28 mouse cellular contexts compared by ENCODE assay signal in genomic region chr5:5683292-5683691, GRCm38 (mm10). TPM values are rescaled to one million over a fixed set of nuclear protein-coding genes. Genes with fewer than 3 reads are reported as not detected.
"Had no signal": no experiment of that assay in that cellular context is flagged by ENCODE, and none has a peak within 500 bp of the region (broad histone marks: within the 10 kb centered on the region; RNA-seq: fewer than 3 reads in every experiment).

No protein-coding gene starts in this region.

- H3K36me3 ChIP-seq: forebrain, embryonic 12.5 days; forebrain, embryonic 15.5 days had no signal

- H3K27ac ChIP-seq: embryonic facial prominence, embryonic 10.5 days; embryonic facial prominence, embryonic 12.5 days; embryonic facial prominence, embryonic 13.5 days; embryonic facial prominence, embryonic 15.5 days; forebrain, embryonic 10.5 days; forebrain, embryonic 12.5 days; forebrain, embryonic 13.5 days; forebrain, embryonic 15.5 days; gastrocnemius, adult 2 months had no signal

- H3K4me3 ChIP-seq: embryonic facial prominence, embryonic 10.5 days; embryonic facial prominence, embryonic 12.5 days; embryonic facial prominence, embryonic 13.5 days; embryonic facial prominence, embryonic 15.5 days; erythroblast, embryonic 14.5 days; forebrain, embryonic 10.5 days; forebrain, embryonic 12.5 days; forebrain, embryonic 13.5 days; forebrain, embryonic 15.5 days; gastrocnemius, adult 2 months had no signal

- H3K27me3 ChIP-seq: embryonic facial prominence, embryonic 12.5 days; embryonic facial prominence, embryonic 13.5 days; embryonic facial prominence, embryonic 15.5 days; forebrain, embryonic 12.5 days; forebrain, embryonic 13.5 days; forebrain, embryonic 15.5 days had no signal

- ATAC-seq: forebrain, embryonic 13.5 days; forebrain, embryonic 14.5 days; forebrain, embryonic 15.5 days; forebrain, embryonic 16.5 days; forebrain, postnatal 0 days had no signal

- H3K9me3 ChIP-seq: embryonic facial prominence, embryonic 10.5 days; embryonic facial prominence, embryonic 12.5 days; embryonic facial prominence, embryonic 13.5 days; embryonic facial prominence, embryonic 15.5 days; forebrain, embryonic 10.5 days; forebrain, embryonic 12.5 days; forebrain, embryonic 13.5 days; forebrain, embryonic 15.5 days had no signal

- H3K9ac ChIP-seq: embryonic facial prominence, embryonic 12.5 days; embryonic facial prominence, embryonic 13.5 days; embryonic facial prominence, embryonic 15.5 days; forebrain, embryonic 12.5 days; forebrain, embryonic 13.5 days; forebrain, embryonic 15.5 days; forebrain, postnatal 0 days had no signal

- H3K4me1 ChIP-seq: embryonic facial prominence, embryonic 12.5 days; embryonic facial prominence, embryonic 13.5 days; embryonic facial prominence, embryonic 15.5 days; forebrain, embryonic 10.5 days; forebrain, embryonic 12.5 days; forebrain, embryonic 13.5 days; forebrain, embryonic 15.5 days had no signal

- DNase-seq: cerebellum, adult 18-20 months; cerebellum, adult 2 months; cerebellum, adult 8-10 months; cerebellum, adult 9-10 months; cerebellum, adult 9-11 months; cerebellum, postnatal 25 days; cerebellum, postnatal 36 days; embryo, embryonic 11 days; forebrain, postnatal 0 days; gastrocnemius, adult 2 months; gastrocnemius, postnatal 10 days; gastrocnemius, postnatal 14 days; gastrocnemius, postnatal 25 days; gastrocnemius, postnatal 36 days; heart, adult 11 months had no signal

- H3K4me2 ChIP-seq: embryonic facial prominence, embryonic 12.5 days; embryonic facial prominence, embryonic 13.5 days; embryonic facial prominence, embryonic 15.5 days; forebrain, embryonic 12.5 days; forebrain, embryonic 13.5 days; forebrain, embryonic 15.5 days had no signal

RNA-seq across cellular contexts. Expression of gene Steap2, which starts 11.1 kb away (rescaled TPM):
- total RNA-seq: common myeloid progenitor, adult 5-6 weeks; granulocyte monocyte progenitor cell, adult 5-6 weeks had no signal

RNA-seq across cellular contexts. Expression of gene Cfap69, which starts 19.3 kb away (rescaled TPM):
- total RNA-seq: common myeloid progenitor, adult 5-6 weeks; granulocyte monocyte progenitor cell, adult 5-6 weeks had no signal
